Mouse (Mus musculus) heart, embryonic 11.5 days (tissue): ENCODE measurements around the gene Pld1. TPM values are rescaled to one million over a fixed set of nuclear protein-coding genes. Genes with fewer than 3 reads are reported as not detected.

Experiments used
- ATAC-seq: fragments of 200-750 bp; cut with Nextera tagmentation; replicated peaks from 2 replicates; pipeline ENCODE4 v1.8.0; 2017; ENCODE audit warnings: moderate library complexity; ENCODE audit not compliant: insufficient number of reproducible peaks, low FRiP score, low TSS enrichment
- H3K27ac ChIP-seq: fragments of 300-500 bp; sonication (generic); 2 replicates; pipeline ENCODE4 v1.5.1; 2014; ENCODE audit warnings: mild to moderate bottlenecking, low read depth, low read length
- H3K27me3 ChIP-seq: fragments of 300-500 bp; sonication (generic); 2 replicates; pipeline ENCODE4 v1.6.1; 2014; ENCODE audit warnings: mild to moderate bottlenecking, low read length, mixed read lengths; ENCODE audit not compliant: control insufficient read depth, insufficient read depth
- H3K36me3 ChIP-seq: fragments of 300-500 bp; sonication (generic); 2 replicates; pipeline ENCODE4 v1.6.1; 2014; ENCODE audit warnings: mild to moderate bottlenecking, low read length, moderate library complexity, mixed read lengths; ENCODE audit not compliant: control insufficient read depth, insufficient read depth
- H3K4me1 ChIP-seq: fragments of 300-500 bp; sonication (generic); 2 replicates; pipeline ENCODE4 v1.6.1; 2014; ENCODE audit warnings: low read length; ENCODE audit not compliant: control insufficient read depth, insufficient read depth
- H3K4me2 ChIP-seq: fragments of 300-500 bp; sonication (generic); 2 replicates; pipeline ENCODE4 v1.6.1; 2014; ENCODE audit warnings: mild to moderate bottlenecking, moderate library complexity
- H3K4me3 ChIP-seq: fragments of 300-500 bp; sonication (generic); 2 replicates; pipeline ENCODE4 v1.5.1; 2014; ENCODE audit warnings: low read depth, low read length
- H3K9ac ChIP-seq: fragments of 300-500 bp; sonication (generic); 2 replicates; pipeline ENCODE4 v1.6.1; 2014; ENCODE audit warnings: mild to moderate bottlenecking, low read depth, low read length, moderate library complexity
- H3K9me3 ChIP-seq: fragments of 300-500 bp; sonication (generic); replicated peaks from 2 replicates; pipeline ENCODE4 v1.6.1; 2016; ENCODE audit warnings: low read length; ENCODE audit not compliant: control insufficient read depth
- WGBS: fragments of 180-500 bp; shearing (Covaris S2); extraction: QIAGEN DNeasy Blood & Tissue Kit; methylation state at CpG from one replicate; pipeline ENCODE4 v1.1.7; 2014; ENCODE audit not compliant: insufficient replicate concordance; 5-methylcytosine and 5-hydroxymethylcytosine counted together
- polyA plus RNA-seq: library from polyadenylated mRNA; unstranded; fragments of >200 nt; fragmentation: Nextera tagmentation; extraction: Ambion mirVana; gene quantifications from 2 replicates; pipeline ENCODE4 v1.2.1, GENCODE M21; 2014

The Pld1 gene
- polyA plus RNA-seq, 1 experiment from 2014 or later: 5.9 TPM

- H3K4me1 ChIP-seq: peaks cover 13% of the 10 kb centered on the region
- no peak overlapping the region for H3K27ac ChIP-seq
- peaks cover 6% of the 10 kb centered on the region; the same call in 1 of the 2 replicates for H3K9me3 ChIP-seq
- H3K27me3 ChIP-seq: no peaks in the 10 kb centered on the region
- 43% methylated on average over 2 of the region's 2 CpGs for WGBS
- H3K36me3 ChIP-seq: no peaks in the 10 kb centered on the region
- H3K4me3 ChIP-seq: no peak overlapping the region
- no peak overlapping the region for H3K4me2 ChIP-seq
- no peak for ATAC-seq
- H3K9ac ChIP-seq: no peak overlapping the region
These were observed 31.2 kb upstream of the Pld1 start for GRCm38 (mm10) chr3:27907301-27907700.

GRCm38 (mm10) chr3:27908316-27908715 is 30.2 kb upstream of the Pld1 start:
- H3K27ac ChIP-seq: no peak overlapping the region
- H3K9ac ChIP-seq: no peak overlapping the region
- no peak overlapping the region for H3K4me3 ChIP-seq
- H3K4me1 ChIP-seq: peaks cover 13% of the 10 kb centered on the region
- no peak for ATAC-seq
- peaks cover 6% of the 10 kb centered on the region; the same call in 1 of the 2 replicates for H3K9me3 ChIP-seq
- WGBS: 79% methylated on average over 2 of the region's 2 CpGs
- no peak overlapping the region for H3K4me2 ChIP-seq
- no peaks in the 10 kb centered on the region for H3K27me3 ChIP-seq
- no peaks in the 10 kb centered on the region for H3K36me3 ChIP-seq

- 87% methylated on average over 3 of the region's 3 CpGs for WGBS
- peaks cover 13% of the 10 kb centered on the region for H3K4me1 ChIP-seq
- H3K9me3 ChIP-seq: peaks cover 6% of the 10 kb centered on the region; the same call in 1 of the 2 replicates
- H3K9ac ChIP-seq: no peak overlapping the region
- no peaks in the 10 kb centered on the region for H3K27me3 ChIP-seq
- H3K27ac ChIP-seq: no peak overlapping the region
- no peak overlapping the region for H3K4me2 ChIP-seq
- no peak overlapping the region for H3K4me3 ChIP-seq
- no peak for ATAC-seq
- H3K36me3 ChIP-seq: no peaks in the 10 kb centered on the region
These were observed 29.5 kb upstream of the Pld1 start for GRCm38 (mm10) chr3:27909016-27909415.

- no peak for ATAC-seq
- no peaks in the 10 kb centered on the region; the same call in 1 of the 2 replicates for H3K9me3 ChIP-seq
- H3K27ac ChIP-seq: no peak overlapping the region
- no peaks in the 10 kb centered on the region for H3K36me3 ChIP-seq
- no peak overlapping the region for H3K9ac ChIP-seq
- no peak overlapping the region for H3K4me2 ChIP-seq
- no peaks in the 10 kb centered on the region for H3K27me3 ChIP-seq
- no peak overlapping the region for H3K4me3 ChIP-seq
- H3K4me1 ChIP-seq: no peaks in the 10 kb centered on the region
- WGBS: 84% methylated on average over 14 of the region's 14 CpGs
These were observed 19.6 kb upstream of the Pld1 start for GRCm38 (mm10) chr3:27918656-27919436.

GRCm38 (mm10) chr3:27921268-27922020 is 17.1 kb upstream of the Pld1 start:
- no peaks in the 10 kb centered on the region; the same call in 1 of the 2 replicates for H3K9me3 ChIP-seq
- H3K4me1 ChIP-seq: no peaks in the 10 kb centered on the region
- H3K27ac ChIP-seq: no peak overlapping the region
- no peaks in the 10 kb centered on the region for H3K36me3 ChIP-seq
- no peak overlapping the region for H3K4me3 ChIP-seq
- H3K9ac ChIP-seq: no peak overlapping the region
- WGBS: 85% methylated on average over 11 of the region's 11 CpGs
- no peak overlapping the region for H3K4me2 ChIP-seq
- no peaks in the 10 kb centered on the region for H3K27me3 ChIP-seq
- no peak for ATAC-seq

- Histone ChIP-seq H3K4me1 (no peaks in the 10 kb centered on the region), H3K4me3 (no peak overlapping the region), H3K9ac (no peak overlapping the region), H3K36me3 (no peaks in the 10 kb centered on the region), H3K4me2 (no peak overlapping the region), H3K27me3 (no peaks in the 10 kb centered on the region), H3K27ac (no peak overlapping the region), H3K9me3 (no peaks in the 10 kb centered on the region)
- 69% methylated on average over 3 of the region's 3 CpGs for WGBS
- no peak for ATAC-seq
These were observed 14.5 kb upstream of the Pld1 start for GRCm38 (mm10) chr3:27924037-27924436.

- Histone ChIP-seq H3K4me1 (no peaks in the 10 kb centered on the region), H3K9me3 (no peaks in the 10 kb centered on the region), H3K36me3 (no peaks in the 10 kb centered on the region), H3K27me3 (no peaks in the 10 kb centered on the region), H3K9ac (no peak overlapping the region), H3K4me2 (no peak overlapping the region), H3K27ac (no peak overlapping the region), H3K4me3 (no peak overlapping the region)
- no peak for ATAC-seq
- WGBS: 81% methylated on average over 4 of the region's 4 CpGs
These were observed 9.3 kb upstream of the Pld1 start for GRCm38 (mm10) chr3:27929219-27929618.

- Histone ChIP-seq H3K4me2 (no peak overlapping the region), H3K4me3 (no peak overlapping the region), H3K27ac (no peak overlapping the region), H3K27me3 (no peaks in the 10 kb centered on the region), H3K36me3 (no peaks in the 10 kb centered on the region), H3K4me1 (no peaks in the 10 kb centered on the region), H3K9ac (no peak overlapping the region), H3K9me3 (no peaks in the 10 kb centered on the region)
- WGBS: 74% methylated on average over 5 of the region's 5 CpGs
- no peak for ATAC-seq
These were observed 6.1 kb upstream of the Pld1 start for GRCm38 (mm10) chr3:27932391-27932790.
